Mouse (Mus musculus) urinary bladder, postnatal 36 days (tissue): ENCODE results near the gene Khnyn.
A peak's percentile ranks its signal among the peaks of the same experiment; 100 is the strongest.

ENCODE experiments used
- DNase-seq, 2 experiments: peaks; one replicate each; pipeline ENCODE4 v3.0.0; 2022; ENCODE audit warnings: low spot score in 2 of 2, mixed read lengths in 1 of 2

Gene Khnyn

GRCm38 (mm10) chr14:55884713-55885113, at the start of gene Khnyn:
Gene Khnyn (plus strand): TSS chr14:55884947.
- DNase-seq, result peak; percentile 85 to 92

GRCm38 (mm10) chr14:55838312-55838711, 46.4 kb upstream of the Khnyn start:
- DNase-seq, result no peak

GRCm38 (mm10) chr14:55838740-55839139, 46.0 kb upstream of the Khnyn start:
- no peak for DNase-seq

- no peak for DNase-seq
Measured at GRCm38 (mm10) chr14:55840853-55841366, 43.8 kb upstream of the Khnyn start.

- DNase-seq, result no peak
Measured at GRCm38 (mm10) chr14:55842794-55843193, 42.0 kb upstream of the Khnyn start.

- no peak for DNase-seq
Measured at GRCm38 (mm10) chr14:55845506-55846294, 39.0 kb upstream of the Khnyn start.

GRCm38 (mm10) chr14:55850885-55851284, 33.9 kb upstream of the Khnyn start:
- DNase-seq, result no peak

GRCm38 (mm10) chr14:55852646-55853551, 31.8 kb upstream of the Khnyn start:
- DNase-seq, result no peak

GRCm38 (mm10) chr14:55853621-55854285, 31.0 kb upstream of the Khnyn start, which contains the start of gene Nynrin:
Gene Nynrin (plus strand): TSS chr14:55854010.
- peak in 1 of 2 experiments; percentile 69 for DNase-seq

- DNase-seq, result no peak
Measured at GRCm38 (mm10) chr14:55854406-55855100, 30.2 kb upstream of the Khnyn start.

GRCm38 (mm10) chr14:55855101-55855561, 29.6 kb upstream of the Khnyn start:
- peak in 1 of 2 experiments; percentile 40 for DNase-seq

GRCm38 (mm10) chr14:55857588-55857987, 27.2 kb upstream of the Khnyn start:
- DNase-seq, result no peak

GRCm38 (mm10) chr14:55862186-55862585, 22.6 kb upstream of the Khnyn start:
- DNase-seq, result no peak

- no peak for DNase-seq
Measured at GRCm38 (mm10) chr14:55862970-55863369, 21.8 kb upstream of the Khnyn start.

GRCm38 (mm10) chr14:55863773-55864172, 21.0 kb upstream of the Khnyn start:
- peak in 1 of 2 experiments; percentile 74 for DNase-seq

GRCm38 (mm10) chr14:55866962-55867361, 17.8 kb upstream of the Khnyn start:
- DNase-seq, result no peak

- DNase-seq, result no peak
Measured at GRCm38 (mm10) chr14:55868230-55869026, 16.3 kb upstream of the Khnyn start.

- DNase-seq, result no peak
Measured at GRCm38 (mm10) chr14:55869538-55869937, 15.2 kb upstream of the Khnyn start.

- no peak for DNase-seq
Measured at GRCm38 (mm10) chr14:55872039-55872438, 12.7 kb upstream of the Khnyn start.

GRCm38 (mm10) chr14:55872551-55872950, 12.2 kb upstream of the Khnyn start:
- DNase-seq, result no peak
